Mouse (Mus musculus): ENCODE results near the gene Eml2. TPM values are rescaled to one million over a fixed set of nuclear protein-coding genes. Genes with fewer than 3 reads are reported as not detected.

The Eml2 gene
- total RNA-seq, 1 experiment from 2014 or later = 9.9 TPM

DNA sequence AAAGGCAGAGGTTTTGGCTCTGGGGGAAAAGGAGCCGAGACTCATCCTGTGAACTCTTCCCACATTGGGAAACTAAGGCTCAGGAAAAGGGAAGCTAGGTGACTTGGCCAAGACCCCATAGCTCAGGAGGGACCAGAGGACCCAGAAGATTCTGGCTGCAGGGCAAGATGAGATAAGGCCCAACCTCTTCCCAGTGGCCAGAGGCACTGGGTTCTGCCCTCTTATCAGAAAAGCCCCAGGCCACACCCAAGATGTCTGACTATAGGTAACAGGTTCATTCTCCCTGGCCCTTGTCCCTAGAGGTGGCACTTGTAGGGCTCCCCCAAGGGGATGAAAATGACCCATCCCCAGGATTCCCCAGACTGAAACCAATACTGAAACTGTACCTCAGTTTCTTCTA lies 70.6 kb downstream of the Eml2 start:
- ATAC-seq (replicated peaks; ENCODE audit: insufficient number of reproducible peaks, low FRiP score, low TSS enrichment, poor library complexity, severe bottlenecking) = no peak

DNA sequence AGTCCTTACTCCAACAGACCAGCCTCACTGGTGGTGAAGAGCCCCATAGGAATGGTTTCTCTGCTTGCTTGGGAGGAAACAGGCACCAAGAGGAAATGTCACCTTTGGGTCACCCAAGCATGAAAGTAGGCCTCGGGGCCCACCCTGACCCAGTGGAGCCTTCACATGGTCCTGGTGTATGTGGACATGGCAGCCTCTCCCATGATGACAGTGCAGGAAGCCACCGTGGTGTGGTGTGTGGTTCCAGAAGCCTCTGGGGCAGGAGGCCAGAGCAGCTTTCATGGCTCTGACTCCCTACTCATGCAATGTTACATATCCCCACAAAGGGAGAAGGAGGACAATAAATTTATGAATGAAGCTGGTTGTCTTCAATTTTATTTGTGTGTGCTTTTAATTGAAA lies 71.3 kb downstream of the Eml2 start:
- ATAC-seq (replicated peaks; ENCODE audit: insufficient number of reproducible peaks, low FRiP score, low TSS enrichment, poor library complexity, severe bottlenecking) = no peak

DNA sequence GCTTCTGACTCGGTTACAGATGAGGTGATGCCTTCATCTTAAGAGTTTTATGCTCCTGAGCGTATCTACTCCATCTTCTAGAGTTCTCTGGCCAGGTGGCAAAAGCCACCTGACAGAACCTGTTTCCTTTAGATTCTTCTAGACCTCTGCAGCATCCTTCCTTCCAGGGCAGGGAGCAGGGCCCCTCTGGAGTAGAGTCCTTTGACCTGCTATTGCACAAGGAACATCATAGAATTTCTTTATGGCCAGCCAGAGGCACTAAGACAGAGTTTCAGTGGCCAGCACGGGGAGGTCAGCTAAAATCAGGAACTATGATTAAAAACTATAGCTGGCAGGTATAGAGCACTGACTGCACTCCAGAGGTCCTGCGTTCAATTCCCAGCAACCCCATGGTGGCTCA lies 75.9 kb downstream of the Eml2 start:
- ATAC-seq (replicated peaks; ENCODE audit: insufficient number of reproducible peaks, low FRiP score, low TSS enrichment, poor library complexity, severe bottlenecking) = no peak

DNA sequence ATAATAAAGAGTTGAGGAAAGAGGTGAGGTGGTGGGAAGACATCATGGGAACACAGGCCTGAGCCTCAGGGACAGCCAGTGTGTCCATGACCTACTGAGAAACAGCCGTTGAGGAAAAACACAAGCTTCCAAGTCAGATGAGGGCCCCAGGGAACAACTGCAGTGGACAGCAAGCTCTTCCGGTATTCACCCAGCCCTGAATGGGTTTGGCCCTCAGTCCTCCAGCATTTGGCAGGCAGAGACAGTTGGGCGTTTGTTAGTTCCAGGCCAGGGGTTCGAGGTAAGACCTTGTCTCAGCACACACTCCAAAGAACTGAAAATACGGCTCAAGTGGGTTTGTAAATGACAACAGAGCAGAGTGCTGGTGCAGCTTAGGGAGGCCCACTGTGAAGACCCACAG lies 77.2 kb downstream of the Eml2 start:
- no peak for ATAC-seq (replicated peaks; ENCODE audit: insufficient number of reproducible peaks, low FRiP score, low TSS enrichment, poor library complexity, severe bottlenecking)

DNA sequence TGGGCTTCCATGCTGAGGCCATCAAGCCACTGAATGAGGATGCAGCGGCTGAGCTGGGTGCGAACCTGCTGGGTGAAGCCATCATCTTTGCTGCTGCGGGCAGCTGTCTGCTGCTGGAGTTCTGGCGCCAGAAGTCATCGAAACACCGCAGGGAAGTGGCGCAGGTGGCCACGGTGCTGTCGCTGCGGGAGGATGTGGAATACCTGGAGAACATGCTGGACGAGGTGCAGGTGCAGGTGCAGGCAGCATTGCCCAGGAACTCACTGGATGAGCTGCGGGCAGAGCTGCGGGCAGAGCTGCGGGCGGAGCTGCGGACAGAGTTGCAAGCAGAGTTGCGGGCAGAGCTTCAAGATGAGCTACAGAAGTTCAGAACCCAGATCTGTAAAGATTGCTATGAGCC lies 79.2 kb downstream of the Eml2 start:
- no peak for ATAC-seq (replicated peaks; ENCODE audit: insufficient number of reproducible peaks, low FRiP score, low TSS enrichment, poor library complexity, severe bottlenecking)

Other genes with a start within 250 kb of the Eml2 start
- 0.49 TPM in 1 of 3 replicates, not detected in the others for gene Nanos2, start 189.0 kb upstream of the Eml2 start, total RNA-seq (2017)
- 0.75 to 2.1 TPM in 2 of 3 replicates, not detected in the other for gene Mypop, start 185.2 kb upstream of the Eml2 start, total RNA-seq (2017)
- gene Irf2bp1, start 172.4 kb upstream of the Eml2 start, total RNA-seq (2017) = 7.1 to 10.5 TPM (median 7.8 TPM) in 3 replicates
- gene Foxa3, start 152.9 kb upstream of the Eml2 start, total RNA-seq (2017) = not detected in 3 replicates
- 23.9 to 51.1 TPM (median 38.5 TPM) in 3 replicates for gene Sympk, start 152.0 kb upstream of the Eml2 start, total RNA-seq (2017)
- not detected in 3 replicates for gene Rsph6a, start 121.7 kb upstream of the Eml2 start, total RNA-seq (2017)
- 0.39 to 3.2 TPM (median 0.43 TPM) in 3 replicates for gene Dmwd, start 100.2 kb upstream of the Eml2 start, total RNA-seq (2017)
- gene Dmpk, start 92.6 kb upstream of the Eml2 start, total RNA-seq (2017) = 0.97 to 1.5 TPM in 2 of 3 replicates, not detected in the other
- not detected in 3 replicates for gene Six5, start 81.8 kb upstream of the Eml2 start, total RNA-seq (2017)
- not detected in 3 replicates for gene Gm4969, start 58.1 kb upstream of the Eml2 start, total RNA-seq (2017)
- gene Fbxo46, start 56.6 kb upstream of the Eml2 start, total RNA-seq (2017) = 6.7 to 11.5 TPM (median 7.1 TPM) in 3 replicates
- gene Qpctl, start 27.1 kb upstream of the Eml2 start, total RNA-seq (2017) = 2.4 to 4.9 TPM (median 3.9 TPM) in 3 replicates
- 27.7 to 42.9 TPM (median 30.8 TPM) in 3 replicates for gene Snrpd2, start 26.7 kb upstream of the Eml2 start, total RNA-seq (2017)
- gene Gipr, start 10.3 kb upstream of the Eml2 start, total RNA-seq (2017) = not detected in 3 replicates
- gene Gpr4, start 36.1 kb downstream of the Eml2 start, total RNA-seq (2017) = 0.19 to 0.32 TPM in 2 of 3 replicates, not detected in the other
- gene Opa3, start 51.9 kb downstream of the Eml2 start, total RNA-seq (2017) = 11.5 to 32.0 TPM (median 14.7 TPM) in 3 replicates
- gene Vasp, start 95.4 kb downstream of the Eml2 start, total RNA-seq (2017) = 230 to 263 TPM (median 254 TPM) in 3 replicates
- 1.9 TPM in 1 of 3 replicates, not detected in the others for gene Ppm1n, start 103.6 kb downstream of the Eml2 start, total RNA-seq (2017)
- gene Rtn2, start 106.2 kb downstream of the Eml2 start, total RNA-seq (2017) = not detected in 3 replicates
- gene Fosb, start 133.6 kb downstream of the Eml2 start, total RNA-seq (2017) = 30.9 to 43.8 TPM (median 36.9 TPM) in 3 replicates
- 15.0 to 19.8 TPM (median 18.0 TPM) in 3 replicates for gene Ercc1, start 168.4 kb downstream of the Eml2 start, total RNA-seq (2017)
- gene Cd3eap, start 183.1 kb downstream of the Eml2 start, total RNA-seq (2017) = 6.9 to 8.9 TPM (median 7.2 TPM) in 3 replicates
- not detected in 3 replicates for gene Ppp1r13l, start 183.3 kb downstream of the Eml2 start, total RNA-seq (2017)
- gene Ercc2, start 205.6 kb downstream of the Eml2 start, total RNA-seq (2017) = 21.0 to 32.4 TPM (median 25.4 TPM) in 3 replicates
- gene Klc3, start 227.7 kb downstream of the Eml2 start, total RNA-seq (2017) = 1.6 TPM in 2 of 3 replicates, not detected in the other
- gene Ckm, start 228.4 kb downstream of the Eml2 start, total RNA-seq (2017) = not detected in 3 replicates